Mouse (Mus musculus): ENCODE data around the gene Atp13a1. TPM values are rescaled to one million over a fixed set of nuclear protein-coding genes. Genes with fewer than 3 reads are reported as not detected.
A peak's percentile ranks its signal among the peaks of the same experiment; 100 is the strongest.

The Atp13a1 gene
- polyA plus RNA-seq, 1 experiment from 2014 or later, result 34.4 TPM

- Histone ChIP-seq H3K36me3 (peaks cover 96% of the 10 kb centered on the region), H3K9me3 (replicated peaks) (no peaks in the 10 kb centered on the region), H3K27me3 (replicated peaks) (no peaks in the 10 kb centered on the region), H3K4me3 (no peak overlapping the region), H3K4me1 (replicated peaks) (no peaks in the 10 kb centered on the region), H3K9ac (no peak overlapping the region), H3K27ac (ENCODE audit: poor library complexity, severe bottlenecking) (no peak overlapping the region), H3K4me2 (no peak overlapping the region)
- ATAC-seq (ENCODE audit: insufficient number of reproducible peaks, low FRiP score), result no peak
- 93% methylated on average over 5 of the region's 5 CpGs for WGBS
Measured at GRCm38 (mm10) chr8:69799946-69800345, 9.0 kb downstream of the Atp13a1 start.

- H3K4me1 ChIP-seq (replicated peaks), result no peaks in the 10 kb centered on the region
- H3K9me3 ChIP-seq (replicated peaks), result no peaks in the 10 kb centered on the region
- no peak overlapping the region for H3K27ac ChIP-seq (ENCODE audit: poor library complexity, severe bottlenecking)
- no peak overlapping the region for H3K9ac ChIP-seq
- H3K4me2 ChIP-seq, result no peak overlapping the region
- no peak overlapping the region for H3K4me3 ChIP-seq
- H3K36me3 ChIP-seq, result peaks cover 97% of the 10 kb centered on the region
- ATAC-seq (ENCODE audit: insufficient number of reproducible peaks, low FRiP score), result no peak
- no peaks in the 10 kb centered on the region for H3K27me3 ChIP-seq (replicated peaks)
- WGBS, result 96% methylated on average over 4 of the region's 4 CpGs
Measured at GRCm38 (mm10) chr8:69801796-69802195, 10.8 kb downstream of the Atp13a1 start.

- Histone ChIP-seq H3K4me2 (no peak overlapping the region), H3K9me3 (replicated peaks) (no peaks in the 10 kb centered on the region), H3K9ac (no peak overlapping the region), H3K4me1 (replicated peaks) (no peaks in the 10 kb centered on the region), H3K36me3 (peaks cover 97% of the 10 kb centered on the region), H3K27ac (ENCODE audit: poor library complexity, severe bottlenecking) (no peak overlapping the region), H3K27me3 (replicated peaks) (no peaks in the 10 kb centered on the region), H3K4me3 (no peak overlapping the region)
- ATAC-seq (ENCODE audit: insufficient number of reproducible peaks, low FRiP score), result no peak
Measured at GRCm38 (mm10) chr8:69802216-69802615, 11.3 kb downstream of the Atp13a1 start.

- no peak for ATAC-seq (ENCODE audit: insufficient number of reproducible peaks, low FRiP score)
- Histone ChIP-seq H3K9ac (no peak overlapping the region), H3K4me1 (replicated peaks) (0 out of 2 replicates have a peak, but pooled peaks cover 3% of the 10 kb centered on the region), H3K27ac (ENCODE audit: poor library complexity, severe bottlenecking) (no peak overlapping the region), H3K9me3 (replicated peaks) (no peaks in the 10 kb centered on the region), H3K27me3 (replicated peaks) (no peaks in the 10 kb centered on the region), H3K4me3 (no peak overlapping the region), H3K36me3 (peaks cover 96% of the 10 kb centered on the region), H3K4me2 (no peak overlapping the region)
- 88% methylated on average over 7 of the region's 7 CpGs for WGBS
Measured at GRCm38 (mm10) chr8:69803366-69803765, 12.4 kb downstream of the Atp13a1 start.

- no peak overlapping the region for H3K9ac ChIP-seq
- WGBS, result 95% methylated on average over 6 of the region's 6 CpGs
Measured at GRCm38 (mm10) chr8:69804537-69804936, 13.6 kb downstream of the Atp13a1 start.

GRCm38 (mm10) chr8:69805086-69805485 lies 14.1 kb downstream of the Atp13a1 start:
- ATAC-seq (ENCODE audit: insufficient number of reproducible peaks, low FRiP score), result no peak
- Histone ChIP-seq H3K27ac (ENCODE audit: poor library complexity, severe bottlenecking) (no peak overlapping the region), H3K4me2 (no peak overlapping the region), H3K4me1 (replicated peaks) (peaks cover 18% of the 10 kb centered on the region; the same call in 1 of the 2 replicates), H3K36me3 (peaks cover 80% of the 10 kb centered on the region), H3K27me3 (replicated peaks) (no peaks in the 10 kb centered on the region), H3K9ac (no peak overlapping the region), H3K4me3 (no peak overlapping the region), H3K9me3 (replicated peaks) (no peaks in the 10 kb centered on the region)
- WGBS, result 95% methylated on average over 10 of the region's 10 CpGs

More at GRCm38 (mm10) chr8:69804537-69804936, 13.6 kb downstream of the Atp13a1 start:
- Histone ChIP-seq H3K27ac (ENCODE audit: poor library complexity, severe bottlenecking) (no peak overlapping the region), H3K4me1 (replicated peaks) (peaks cover 13% of the 10 kb centered on the region; the same call in 1 of the 2 replicates), H3K9me3 (replicated peaks) (no peaks in the 10 kb centered on the region), H3K4me3 (no peak overlapping the region), H3K4me2 (no peak overlapping the region), H3K27me3 (replicated peaks) (no peaks in the 10 kb centered on the region), H3K36me3 (peaks cover 84% of the 10 kb centered on the region)
- ATAC-seq (ENCODE audit: insufficient number of reproducible peaks, low FRiP score), result no peak

GRCm38 (mm10) chr8:69805491-69805890 lies 14.5 kb downstream of the Atp13a1 start:
- WGBS, result 92% methylated on average over 9 of the region's 9 CpGs
- Histone ChIP-seq H3K36me3 (peaks cover 80% of the 10 kb centered on the region), H3K4me1 (replicated peaks) (peaks cover 18% of the 10 kb centered on the region; the same call in 1 of the 2 replicates), H3K9ac (no peak overlapping the region), H3K4me2 (no peak overlapping the region), H3K4me3 (no peak overlapping the region), H3K27me3 (replicated peaks) (no peaks in the 10 kb centered on the region), H3K27ac (ENCODE audit: poor library complexity, severe bottlenecking) (no peak overlapping the region), H3K9me3 (replicated peaks) (no peaks in the 10 kb centered on the region)
- no peak for ATAC-seq (ENCODE audit: insufficient number of reproducible peaks, low FRiP score)

- 94% methylated on average over 5 of the region's 5 CpGs for WGBS
- H3K27me3 ChIP-seq (replicated peaks), result no peaks in the 10 kb centered on the region
- H3K4me2 ChIP-seq, result no peak overlapping the region
- H3K4me1 ChIP-seq (replicated peaks), result peaks cover 18% of the 10 kb centered on the region; the same call in 1 of the 2 replicates
- H3K9ac ChIP-seq, result no peak overlapping the region
- no peak overlapping the region for H3K4me3 ChIP-seq
- H3K36me3 ChIP-seq, result peaks cover 75% of the 10 kb centered on the region
- no peak for ATAC-seq (ENCODE audit: insufficient number of reproducible peaks, low FRiP score)
- H3K27ac ChIP-seq (ENCODE audit: poor library complexity, severe bottlenecking), result no peak overlapping the region
- H3K9me3 ChIP-seq (replicated peaks), result no peaks in the 10 kb centered on the region
Measured at GRCm38 (mm10) chr8:69807236-69807635, 16.3 kb downstream of the Atp13a1 start.

GRCm38 (mm10) chr8:69808094-69808863 lies 17.3 kb downstream of the Atp13a1 start, which contains the start of gene Gmip:
Gene Gmip (plus strand): TSS chr8:69808679.
- H3K9ac ChIP-seq, result peak within 1 kb of the TSS; percentile 73
- no peaks in the 10 kb centered on the region for H3K27me3 ChIP-seq (replicated peaks)
- peak within 1 kb of the TSS; percentile 92 for H3K4me2 ChIP-seq
- peak within 1 kb of the TSS; percentile 68 for H3K4me3 ChIP-seq
- H3K9me3 ChIP-seq (replicated peaks), result no peaks in the 10 kb centered on the region
- peaks cover 18% of the 10 kb centered on the region; the same call in 1 of the 2 replicates for H3K4me1 ChIP-seq (replicated peaks)
- peaks cover 65% of the 10 kb centered on the region for H3K36me3 ChIP-seq
- peak; percentile 69 for ATAC-seq (ENCODE audit: insufficient number of reproducible peaks, low FRiP score)
- H3K27ac ChIP-seq (ENCODE audit: poor library complexity, severe bottlenecking), result no peak within 1 kb of the TSS
- 6% methylated on average over 28 of the region's 28 CpGs for WGBS

GRCm38 (mm10) chr8:69808864-69809403 lies 18.0 kb downstream of the Atp13a1 start:
- peak overlapping the region; percentile 68 for H3K4me3 ChIP-seq
- peaks cover 64% of the 10 kb centered on the region for H3K36me3 ChIP-seq
- H3K9ac ChIP-seq, result peak overlapping the region; percentile 73
- peak overlapping the region; percentile 92 for H3K4me2 ChIP-seq
- peak; percentile 41; the same call in 1 of the 2 replicates for ATAC-seq (ENCODE audit: insufficient number of reproducible peaks, low FRiP score)
- peaks cover 18% of the 10 kb centered on the region; the same call in 1 of the 2 replicates for H3K4me1 ChIP-seq (replicated peaks)
- WGBS, result 2% methylated on average over 23 of the region's 23 CpGs
- H3K9me3 ChIP-seq (replicated peaks), result no peaks in the 10 kb centered on the region
- no peak overlapping the region for H3K27ac ChIP-seq (ENCODE audit: poor library complexity, severe bottlenecking)
- no peaks in the 10 kb centered on the region for H3K27me3 ChIP-seq (replicated peaks)

- Histone ChIP-seq H3K4me3 (no peak overlapping the region), H3K36me3 (peaks cover 66% of the 10 kb centered on the region), H3K4me2 (peak overlapping the region; percentile 92; the same call in 1 of the 2 replicates), H3K9me3 (replicated peaks) (0 out of 2 replicates have a peak, but pooled peaks cover 2% of the 10 kb centered on the region), H3K9ac (no peak overlapping the region), H3K27ac (ENCODE audit: poor library complexity, severe bottlenecking) (no peak overlapping the region), H3K27me3 (replicated peaks) (no peaks in the 10 kb centered on the region), H3K4me1 (replicated peaks) (peaks cover 18% of the 10 kb centered on the region; the same call in 1 of the 2 replicates)
- 43% methylated on average over 3 of the region's 3 CpGs for WGBS
- ATAC-seq (ENCODE audit: insufficient number of reproducible peaks, low FRiP score), result no peak
Measured at GRCm38 (mm10) chr8:69809820-69810219, 18.9 kb downstream of the Atp13a1 start.
